Comparison of ENCODE assay signal across 14 mouse cellular contexts in the genomic region with DNA sequence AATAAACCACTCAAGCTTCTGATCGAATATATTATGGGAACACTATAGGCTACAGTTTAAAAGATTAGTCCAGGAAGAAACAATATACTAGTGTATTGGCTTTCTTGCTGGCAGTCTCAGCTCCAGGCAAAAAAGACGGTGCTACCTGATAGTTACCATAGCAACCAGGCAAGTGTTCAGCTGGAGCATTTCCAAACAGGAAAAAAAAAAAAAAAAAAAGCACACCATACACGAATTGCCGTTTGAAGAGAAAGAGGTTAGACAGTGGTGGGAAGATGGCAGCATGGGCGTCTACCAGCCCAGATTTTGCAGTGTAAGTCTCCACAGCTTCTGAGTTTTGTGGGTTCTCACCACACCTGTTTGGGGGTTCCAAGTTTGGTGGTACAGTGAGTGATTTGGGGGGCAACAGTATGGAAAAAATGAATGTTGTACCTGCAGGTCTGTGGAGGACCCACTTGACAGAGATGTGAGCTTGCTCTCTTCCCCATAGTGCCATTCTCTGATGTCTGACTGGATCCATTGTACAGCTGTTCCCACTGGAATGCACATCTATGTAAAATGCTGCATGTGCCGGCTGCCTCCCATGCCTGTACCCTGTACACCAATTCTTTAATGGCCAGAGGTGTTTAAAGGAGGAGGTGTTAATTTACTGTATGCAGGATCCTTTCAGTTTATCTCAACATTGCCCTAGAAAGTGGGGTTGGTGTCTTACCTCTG.
DNase-seq lines count a peak whose midpoint lies in the region; ATAC-seq and TF ChIP-seq lines count a peak whose summit lies in the region.
"Had no signal": no experiment of that assay in that cellular context is flagged by ENCODE, and none has a peak within 500 bp of the region (broad histone marks: within the 10 kb centered on the region; RNA-seq: fewer than 3 reads in every experiment).

No protein-coding gene starts in this region.

- 64% methylated on average over 6 of the region's 6 CpGs for WGBS in hindbrain, embryonic 11.5 days
- 66% methylated on average over 6 of the region's 6 CpGs for WGBS in hindbrain, embryonic 10.5 days
- 30% methylated on average over 6 of the region's 6 CpGs for WGBS in intestine, embryonic 16.5 days

- TF ChIP-seq EP300 in MEL (IDR thresholded peaks at IDR 0.05; ENCODE audit: low read depth in 1 of 2, low read length in 2 of 2): no peak

- DNase-seq in hindbrain, embryonic 11.5 days (ENCODE audit: low spot score): peak; percentile 4
- no peak for DNase-seq in hindbrain, embryonic 10.5 days (ENCODE audit: low spot score)
- DNase-seq in MEL (ENCODE audit: low read depth, low spot score): peak; percentile 59
- DNase-seq in brain, embryonic 18.5 days (ENCODE audit: low read depth, low spot score): peak; percentile 68
- no peak for DNase-seq in liver
- no peak for DNase-seq in adrenal gland, adult 8-10 months
- no peak for DNase-seq in kidney, postnatal 25 days
- DNase-seq: adrenal gland, postnatal 14 days; cerebellum, adult 2 months; heart, postnatal 10 days; kidney, adult 9 months; lung, postnatal 4 days; thymus, postnatal 36 days had no signal

- no peak overlapping the region for H3K9ac ChIP-seq in hindbrain, embryonic 11.5 days (ENCODE audit: low read depth, low read length)
- H3K9ac ChIP-seq in MEL (ENCODE audit: control insufficient read depth, low read depth, low read length, poor library complexity, severe bottlenecking): no peak overlapping the region
- no peak overlapping the region for H3K9ac ChIP-seq in intestine, embryonic 16.5 days (ENCODE audit: low read depth, low read length)

- H3K27me3 ChIP-seq in hindbrain, embryonic 11.5 days (ENCODE audit: control insufficient read depth, insufficient read depth, low read length): no peaks in the 10 kb centered on the region
- no peaks in the 10 kb centered on the region for H3K27me3 ChIP-seq in hindbrain, embryonic 10.5 days (ENCODE audit: insufficient read depth, poor library complexity, severe bottlenecking)
- H3K27me3 ChIP-seq in MEL (ENCODE audit: control insufficient read depth in 1 of 2, insufficient read depth in 2 of 2, low read length in 2 of 2): no peaks in the 10 kb centered on the region
- no peaks in the 10 kb centered on the region for H3K27me3 ChIP-seq in intestine, embryonic 16.5 days (replicated peaks; ENCODE audit: control insufficient read depth, insufficient read depth, low read length)

- H3K27ac ChIP-seq in hindbrain, embryonic 11.5 days (ENCODE audit: low read depth, low read length): no peak overlapping the region
- no peak overlapping the region for H3K27ac ChIP-seq in hindbrain, embryonic 10.5 days
- no peak overlapping the region; the same call in 1 of the 2 replicates for H3K27ac ChIP-seq in MEL (ENCODE audit: control insufficient read depth, low read depth, low read length)
- no peak overlapping the region for H3K27ac ChIP-seq in intestine, embryonic 16.5 days (ENCODE audit: low read length)

- H3K4me3 ChIP-seq in hindbrain, embryonic 11.5 days (ENCODE audit: low read depth, low read length): no peak overlapping the region
- H3K4me3 ChIP-seq in hindbrain, embryonic 10.5 days: no peak overlapping the region
- no peak overlapping the region for H3K4me3 ChIP-seq in MEL (ENCODE audit: control insufficient read depth in 1 of 2, insufficient read depth in 1 of 2, low read depth in 2 of 2, low read length in 2 of 2)
- H3K4me3 ChIP-seq in intestine, embryonic 16.5 days (ENCODE audit: low read length): no peak overlapping the region

- no peak for TF ChIP-seq CTCF in MEL (IDR thresholded peaks at IDR 0.05 in 2 of 3, conservative IDR thresholded peaks at IDR 0.05 in 1 of 3; ENCODE audit: control insufficient read depth in 1 of 3, insufficient read depth in 1 of 3, low read depth in 2 of 3, low read length in 3 of 3, poor library complexity in 1 of 3, severe bottlenecking in 1 of 3)

- TF ChIP-seq POLR2A in MEL (IDR thresholded peaks at IDR 0.05; ENCODE audit: control insufficient read depth in 1 of 2, insufficient read depth in 1 of 2, low read depth in 1 of 2, low read length in 2 of 2, poor library complexity in 1 of 2): no peak

- TF ChIP-seq RAD21 in MEL (IDR thresholded peaks at IDR 0.05; ENCODE audit: low read depth, low read length): no peak

- no peaks in the 10 kb centered on the region for H3K79me2 ChIP-seq in MEL (ENCODE audit: control insufficient read depth, insufficient read depth, low read length, poor library complexity)

- no peak overlapping the region for H3K4me2 ChIP-seq in hindbrain, embryonic 11.5 days (replicated peaks; ENCODE audit: low read depth, low read length)
- no peak overlapping the region for H3K4me2 ChIP-seq in intestine, embryonic 16.5 days (ENCODE audit: low read depth, low read length)

- no peak for ATAC-seq in hindbrain, embryonic 11.5 days (ENCODE audit: low FRiP score)
- ATAC-seq in intestine, embryonic 16.5 days: peak; percentile 56

- H3K9me3 ChIP-seq in hindbrain, embryonic 11.5 days (ENCODE audit: control insufficient read depth, low read length): no peaks in the 10 kb centered on the region
- no peaks in the 10 kb centered on the region for H3K9me3 ChIP-seq in hindbrain, embryonic 10.5 days
- H3K9me3 ChIP-seq in MEL (replicated peaks; ENCODE audit: insufficient read depth, low read length): no peaks in the 10 kb centered on the region
- H3K9me3 ChIP-seq in intestine, embryonic 16.5 days (ENCODE audit: control insufficient read depth, low read length): no peaks in the 10 kb centered on the region

- H3K4me1 ChIP-seq in hindbrain, embryonic 11.5 days (replicated peaks; ENCODE audit: control insufficient read depth, insufficient read depth, low read length): no peaks in the 10 kb centered on the region
- no peaks in the 10 kb centered on the region; the same call in 1 of the 2 replicates for H3K4me1 ChIP-seq in hindbrain, embryonic 10.5 days (replicated peaks)
- H3K4me1 ChIP-seq in MEL (ENCODE audit: control insufficient read depth in 1 of 2, insufficient read depth in 2 of 2, low read length in 2 of 2): peaks cover 6 to 13% of the 10 kb centered on the region in 2 experiments; a peak in 3 of 4 replicates
- H3K4me1 ChIP-seq in intestine, embryonic 16.5 days (ENCODE audit: control insufficient read depth, insufficient read depth, low read length): no peaks in the 10 kb centered on the region

- H3K36me3 ChIP-seq in hindbrain, embryonic 11.5 days (ENCODE audit: control insufficient read depth, insufficient read depth, low read length): no peaks in the 10 kb centered on the region
- no peaks in the 10 kb centered on the region for H3K36me3 ChIP-seq in hindbrain, embryonic 10.5 days
- H3K36me3 ChIP-seq in MEL (ENCODE audit: control insufficient read depth in 1 of 2, insufficient read depth in 2 of 2, low read length in 2 of 2): peaks cover 0 to 13% of the 10 kb centered on the region in 2 experiments; a peak in 2 of 4 replicates
- no peaks in the 10 kb centered on the region for H3K36me3 ChIP-seq in intestine, embryonic 16.5 days (ENCODE audit: control insufficient read depth, insufficient read depth, low read length)

TF ChIP-seq in MEL, 35 proteins besides CTCF, POLR2A, EP300 and RAD21:
- TF ChIP-seq JUND (IDR thresholded peaks at IDR 0.05; ENCODE audit: low read depth, low read length) (no peak), ZNF384 (IDR thresholded peaks at IDR 0.05; ENCODE audit: low read depth, low read length) (peak; percentile 96), TAL1 (IDR thresholded peaks at IDR 0.05; ENCODE audit: low read length) (no peak), GATA1 (IDR thresholded peaks at IDR 0.05; ENCODE audit: low read depth, low read length) (peak; percentile 72), ETS1 (IDR thresholded peaks at IDR 0.05; ENCODE audit: low read depth, low read length) (peak; percentile 26; the same call in 1 of the 2 replicates)

Comparison
In these comparisons a context has a peak if more than half of its experiments do, and no peak if none do; other contexts are left out.
1. DNase-seq: peak in hindbrain, embryonic 11.5 days (single experiment), MEL (single experiment) and brain, embryonic 18.5 days (single experiment); none in hindbrain, embryonic 10.5 days (single experiment), liver (single experiment), adrenal gland, adult 8-10 months (single experiment) and kidney, postnatal 25 days (0 of 2).